Mouse (Mus musculus): ENCODE data around the gene Samhd1.

- no peak for TF ChIP-seq TAL1 (IDR thresholded peaks at IDR 0.05; ENCODE audit: low read length)
- TF ChIP-seq GATA1 (IDR thresholded peaks at IDR 0.05; ENCODE audit: low read length): no peak
Observed at GRCm38 (mm10) chr2:157135014-157135413, at the start of gene Samhd1.

All from erythroblast, embryonic 14.5 days (primary cell).